Mouse (Mus musculus) hindbrain, embryonic 12.5 days (tissue): ENCODE measurements around the gene Papss1. TPM values are rescaled to one million over a fixed set of nuclear protein-coding genes. Genes with fewer than 3 reads are reported as not detected.

Experiments
- polyA plus RNA-seq: library from polyadenylated mRNA; unstranded; fragments of >200 nt; fragmentation: Nextera tagmentation; extraction: Ambion mirVana; gene quantifications from 2 replicates; pipeline ENCODE4 v1.2.1, GENCODE M21; 2016

The Papss1 gene
- polyA plus RNA-seq, 1 experiment from 2014 or later = 107 TPM

Other genes starting within 250 kb of the Papss1 start
- gene Sgms2, start 73.4 kb upstream of the Papss1 start, polyA plus RNA-seq = 1.9 and 3.6 TPM in 2 replicates